Mouse (Mus musculus): ENCODE measurements around the gene Igfbp7.

The Igfbp7 gene

DNA sequence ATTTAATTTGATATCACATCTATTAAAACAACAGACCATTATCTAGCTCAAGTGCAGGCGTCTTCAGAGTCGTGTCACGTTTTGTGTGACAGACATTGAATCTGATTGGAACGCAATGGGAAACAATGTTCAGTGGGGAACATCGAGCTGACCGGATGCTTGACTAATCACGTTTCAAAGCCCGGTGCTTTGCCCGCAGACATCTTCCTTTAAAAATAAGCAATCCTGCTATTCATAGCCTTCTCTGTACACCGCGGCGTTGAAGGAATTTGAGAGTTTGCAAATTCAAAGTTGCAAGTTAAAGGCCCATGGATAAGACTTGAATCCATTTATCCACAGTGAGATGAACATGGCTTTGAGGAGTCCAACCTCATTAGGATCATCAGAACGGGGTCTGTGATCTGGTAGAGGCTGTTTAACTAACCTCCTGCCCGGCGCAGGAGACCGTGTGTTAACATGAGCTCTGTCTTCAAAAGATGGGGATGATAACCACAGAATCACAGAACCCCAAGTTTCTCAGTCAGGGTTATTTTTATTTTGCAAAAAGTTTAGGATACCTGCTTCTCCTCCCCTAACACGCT, 27.4 kb downstream of the Igfbp7 start:
- DNase-seq (ENCODE audit: low read depth, low spot score), result no peak

- no peak for DNase-seq (ENCODE audit: low read depth, low spot score)
These were observed 28.3 kb downstream of the Igfbp7 start for GRCm38 (mm10) chr5:77379434-77380135.

DNA sequence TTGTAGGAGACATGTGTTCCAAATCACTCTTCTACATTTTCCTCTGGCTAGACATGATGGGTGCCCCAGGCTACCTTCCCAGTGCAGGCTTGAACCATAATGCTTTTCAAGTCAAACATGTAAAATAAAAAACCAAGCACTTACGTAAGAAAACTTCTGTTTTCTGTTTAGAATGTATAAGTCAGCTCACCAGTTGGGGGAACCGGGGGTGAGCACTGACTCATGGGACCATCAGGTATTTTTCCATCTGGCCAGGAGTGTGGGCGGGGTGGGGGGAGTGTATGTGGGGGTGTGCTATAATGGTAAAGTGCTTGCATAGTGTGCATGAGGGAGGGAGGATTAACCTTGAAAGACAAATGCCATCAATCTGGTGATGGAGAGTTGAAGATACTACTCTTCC, 29.8 kb downstream of the Igfbp7 start:
- no peak for DNase-seq (ENCODE audit: low read depth, low spot score)

DNA sequence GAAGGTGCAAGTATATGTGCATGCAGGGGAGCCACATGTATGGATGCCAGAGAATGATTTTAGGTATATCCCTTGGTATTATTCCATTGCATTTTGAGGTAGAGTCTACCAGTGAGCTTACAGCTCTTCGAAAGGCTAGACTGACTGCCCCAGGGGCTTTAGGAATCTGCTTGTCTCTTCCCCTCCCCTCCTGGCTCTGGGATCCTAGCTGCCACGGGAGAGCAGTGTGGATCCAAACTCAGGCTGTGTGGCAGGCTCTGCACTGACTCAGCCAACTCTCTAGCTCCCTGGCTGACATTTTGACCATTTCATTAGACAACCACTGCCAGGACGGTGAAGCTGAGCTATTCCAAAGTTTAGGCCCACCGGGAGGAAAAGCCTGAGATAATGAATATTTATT, 32.3 kb downstream of the Igfbp7 start:
- DNase-seq (ENCODE audit: low read depth, low spot score), result no peak

DNA sequence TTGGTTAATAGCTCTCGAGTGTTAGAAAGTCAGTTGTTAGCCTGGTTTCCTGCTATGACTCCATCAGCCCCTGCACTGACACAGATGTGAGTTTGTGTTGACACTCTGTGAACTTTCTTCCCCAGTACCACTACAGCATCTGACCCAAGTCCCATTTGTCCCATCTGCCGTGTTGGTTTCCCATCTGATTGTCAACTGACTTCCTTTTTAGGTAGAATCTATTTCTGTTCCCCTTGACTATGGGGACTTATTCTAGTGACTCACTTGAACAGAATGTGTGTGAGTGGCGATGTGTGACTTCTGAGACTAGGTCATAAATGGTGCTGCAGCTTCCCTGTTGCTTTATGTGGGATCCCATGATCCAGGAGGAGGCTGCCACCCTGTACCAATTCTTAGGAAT, 32.9 kb downstream of the Igfbp7 start:
- no peak for DNase-seq (ENCODE audit: low read depth, low spot score)

GRCm38 (mm10) chr5:77372778-77373177, 35.1 kb downstream of the Igfbp7 start:
- DNase-seq (ENCODE audit: low read depth, low spot score), result no peak

DNA sequence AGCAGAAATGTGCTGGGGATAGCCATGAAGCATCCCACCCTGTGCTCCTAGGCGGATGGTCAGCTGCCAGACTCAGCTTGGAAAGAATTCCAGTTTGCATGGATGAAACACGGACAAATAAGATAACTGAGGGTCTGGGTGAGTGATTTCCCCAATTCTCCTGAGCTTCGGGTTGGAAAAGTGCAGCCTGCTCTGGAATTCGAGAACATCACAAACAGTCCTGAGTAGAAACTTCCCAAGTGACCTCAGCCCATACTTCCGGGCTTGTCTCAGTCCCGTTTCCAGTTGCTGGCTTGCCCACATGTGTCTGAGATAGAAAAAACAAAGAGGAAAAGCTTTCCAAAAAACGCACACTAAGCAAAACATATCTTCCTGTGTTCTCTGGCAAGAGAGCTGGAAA, 35.6 kb downstream of the Igfbp7 start:
- DNase-seq (ENCODE audit: low read depth, low spot score), result no peak

- DNase-seq (ENCODE audit: low read depth, low spot score), result no peak
These were observed 37.4 kb downstream of the Igfbp7 start for GRCm38 (mm10) chr5:77370378-77370892.

- no peak for DNase-seq (ENCODE audit: low read depth, low spot score)
These were observed 38.4 kb downstream of the Igfbp7 start for GRCm38 (mm10) chr5:77369394-77369793.

- no peak for DNase-seq (ENCODE audit: low read depth, low spot score)
These were observed 39.6 kb downstream of the Igfbp7 start for GRCm38 (mm10) chr5:77368194-77368593.

DNA sequence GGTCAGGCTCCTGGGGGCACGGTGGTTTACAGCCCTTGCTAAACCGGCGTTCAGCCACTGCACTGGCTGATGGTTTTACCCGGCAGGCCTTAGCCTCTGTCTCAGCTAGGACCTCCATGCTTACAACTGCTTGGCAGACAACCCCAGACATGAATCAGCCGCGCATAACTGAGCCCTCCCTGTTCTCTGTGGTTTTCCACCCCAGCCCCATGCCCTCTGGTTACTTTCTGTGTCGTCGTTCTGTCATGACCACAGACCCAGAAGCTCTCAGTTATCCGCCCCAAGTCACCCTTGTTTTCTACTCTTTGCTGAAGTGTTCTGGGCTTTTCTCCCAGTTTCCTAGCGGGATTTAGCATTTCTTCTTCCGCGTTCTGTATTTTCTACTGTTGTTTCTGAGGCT, 40.2 kb downstream of the Igfbp7 start:
- DNase-seq (ENCODE audit: low read depth, low spot score), result no peak

DNA sequence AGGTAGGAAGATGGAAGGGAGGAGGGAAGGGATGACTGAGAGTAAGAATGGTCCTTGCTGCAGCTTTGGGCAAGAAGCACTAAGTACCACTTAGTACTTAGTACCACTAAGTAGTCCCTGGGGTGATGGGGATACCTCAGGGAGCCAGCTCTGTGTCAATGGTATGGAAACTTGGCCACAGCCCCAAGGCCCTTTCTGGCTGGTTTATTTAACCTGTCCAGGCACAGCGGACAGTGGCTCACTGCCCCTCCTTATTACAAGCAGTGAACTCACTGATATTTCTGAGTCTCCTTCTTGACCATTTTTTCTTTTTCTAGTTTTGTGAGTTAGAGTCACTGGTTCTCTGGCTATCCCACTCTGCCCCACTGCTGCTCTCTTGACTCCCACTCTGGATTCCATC, 40.7 kb downstream of the Igfbp7 start:
- no peak for DNase-seq (ENCODE audit: low read depth, low spot score)

DNA sequence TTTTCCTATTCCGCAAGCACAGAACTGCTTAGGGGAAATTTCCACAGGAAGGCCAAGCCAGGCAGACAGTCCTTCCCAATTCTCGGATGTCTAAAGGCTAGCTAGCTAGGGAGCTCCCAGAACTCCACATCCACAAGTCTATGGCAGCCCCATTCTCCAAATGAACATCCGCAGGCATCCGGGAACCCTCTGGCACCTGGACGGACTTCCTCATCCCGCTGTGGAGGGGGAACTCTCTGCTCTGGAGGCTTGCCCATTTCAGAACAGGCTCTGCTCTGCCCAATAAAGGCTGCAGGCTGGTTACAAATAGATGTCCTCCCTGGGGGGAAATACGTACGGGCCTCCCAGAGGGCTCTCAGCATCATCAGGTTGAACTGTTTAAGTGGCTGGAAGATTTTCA, 41.5 kb downstream of the Igfbp7 start:
- no peak for DNase-seq (ENCODE audit: low read depth, low spot score)

- no peak for DNase-seq (ENCODE audit: low read depth, low spot score)
These were observed 43.3 kb downstream of the Igfbp7 start for GRCm38 (mm10) chr5:77364443-77365038.

- DNase-seq (ENCODE audit: low read depth, low spot score), result no peak
These were observed 44.2 kb downstream of the Igfbp7 start for GRCm38 (mm10) chr5:77363650-77364049.

GRCm38 (mm10) chr5:77362120-77362519, 45.7 kb downstream of the Igfbp7 start:
- no peak for DNase-seq (ENCODE audit: low read depth, low spot score)

DNA sequence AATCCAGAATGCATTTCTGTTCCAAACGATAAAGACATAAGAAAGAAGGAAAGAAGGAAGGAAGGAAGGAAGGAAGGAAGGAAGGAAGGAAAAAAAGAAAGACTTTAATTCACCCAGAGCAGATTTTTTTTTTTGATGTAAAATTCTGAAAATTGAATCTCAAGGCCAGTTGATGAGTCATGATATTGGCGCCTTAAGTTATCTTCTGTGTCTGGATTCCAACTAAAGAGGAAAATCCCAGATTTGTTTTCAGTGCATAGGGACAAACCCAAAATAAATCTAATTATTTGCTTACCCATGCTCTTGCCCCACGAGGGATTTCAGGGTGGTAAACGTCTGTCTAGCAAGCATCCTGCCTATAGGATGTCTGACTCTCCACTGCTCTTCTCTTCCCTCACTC, 46.8 kb downstream of the Igfbp7 start:
- no peak for DNase-seq (ENCODE audit: low read depth, low spot score)

GRCm38 (mm10) chr5:77359971-77360370, 47.9 kb downstream of the Igfbp7 start:
- no peak for DNase-seq (ENCODE audit: low read depth, low spot score)

DNA sequence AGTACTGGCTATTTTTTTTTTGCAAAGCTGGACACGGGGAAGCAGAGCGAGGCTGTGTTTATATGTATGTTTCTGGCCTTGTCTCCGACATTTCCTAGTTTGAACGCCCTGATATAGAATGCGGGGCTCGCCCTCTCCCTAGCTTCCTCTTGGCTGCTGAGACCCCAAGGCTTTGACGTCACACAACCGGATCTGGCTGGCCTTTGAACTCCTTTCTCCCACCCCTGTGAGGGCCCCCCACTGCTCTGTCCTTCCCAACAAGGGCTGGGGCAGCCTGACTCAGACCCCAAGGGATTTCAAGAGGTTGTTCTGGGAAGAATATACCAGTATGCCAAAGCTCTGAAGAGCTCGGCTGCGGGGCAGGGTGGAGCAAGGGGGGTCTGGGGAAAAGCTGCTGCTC, 49.5 kb downstream of the Igfbp7 start:
- no peak for DNase-seq (ENCODE audit: low read depth, low spot score)

GRCm38 (mm10) chr5:77357405-77358149, 50.3 kb downstream of the Igfbp7 start:
- peak; percentile 17 for DNase-seq (ENCODE audit: low read depth, low spot score)

- no peak for DNase-seq (ENCODE audit: low read depth, low spot score)
These were observed 52.3 kb downstream of the Igfbp7 start for GRCm38 (mm10) chr5:77355307-77356265.

All from c-Kit-negative CD71-positive TER-119-positive erythroid progenitor cells, embryonic 14.5 days (primary cell).